In genomic region chr9:108051931-108052220, GRCm38 (mm10) we compare ENCODE assay signal across 32 mouse cellular contexts. TPM values are rescaled to one million over a fixed set of nuclear protein-coding genes. Genes with fewer than 3 reads are reported as not detected.
DNase-seq lines count a peak whose midpoint lies in the region; ATAC-seq and TF ChIP-seq lines count a peak whose summit lies in the region.
"Had no signal": no experiment of that assay in that cellular context is flagged by ENCODE, and none has a peak within 500 bp of the region (broad histone marks: within the 10 kb centered on the region; RNA-seq: fewer than 3 reads in every experiment).

No protein-coding gene starts in this region.

- no peak for ATAC-seq in liver, embryonic 13.5 days (ENCODE audit: low read depth)
- ATAC-seq in liver, embryonic 11.5 days (replicated peaks; ENCODE audit: low FRiP score) = no peak
- no peak for ATAC-seq in stomach, postnatal 0 days (ENCODE audit: low FRiP score, low TSS enrichment)
- ATAC-seq: forebrain, postnatal 0 days had no signal

- no peak for TF ChIP-seq EP300 in stomach, postnatal 0 days (optimal IDR thresholded peaks at IDR 0.05)

- no peak overlapping the region for H3K4me3 ChIP-seq in liver, embryonic 13.5 days (replicated peaks)
- no peak overlapping the region for H3K4me3 ChIP-seq in liver, embryonic 11.5 days (ENCODE audit: low read depth, low read length)
- no peak overlapping the region for H3K4me3 ChIP-seq in stomach, postnatal 0 days (ENCODE audit: low read depth, low read length)
- H3K4me3 ChIP-seq: embryonic facial prominence, embryonic 12.5 days; heart, embryonic 10.5 days; heart, embryonic 15.5 days; hindbrain, embryonic 13.5 days; kidney, embryonic 15.5 days; neural tube, embryonic 15.5 days had no signal

- no peak overlapping the region for H3K4me2 ChIP-seq in liver, embryonic 13.5 days
- H3K4me2 ChIP-seq in liver, embryonic 11.5 days = no peak overlapping the region
- no peak overlapping the region for H3K4me2 ChIP-seq in stomach, postnatal 0 days (replicated peaks; ENCODE audit: low read depth)
- H3K4me2 ChIP-seq: embryonic facial prominence, embryonic 12.5 days; heart, embryonic 15.5 days; hindbrain, embryonic 13.5 days; kidney, embryonic 15.5 days; neural tube, embryonic 15.5 days had no signal

- no peaks in the 10 kb centered on the region for H3K27me3 ChIP-seq in liver, embryonic 13.5 days
- H3K27me3 ChIP-seq in liver, embryonic 11.5 days (replicated peaks; ENCODE audit: control insufficient read depth, insufficient read depth, low read length) = no peaks in the 10 kb centered on the region
- H3K27me3 ChIP-seq in stomach, postnatal 0 days (ENCODE audit: control insufficient read depth, insufficient read depth, low read length) = no peaks in the 10 kb centered on the region
- H3K27me3 ChIP-seq: embryonic facial prominence, embryonic 12.5 days; heart, embryonic 15.5 days; hindbrain, embryonic 13.5 days; kidney, embryonic 15.5 days; neural tube, embryonic 15.5 days had no signal

- no peaks in the 10 kb centered on the region for H3K9me3 ChIP-seq in liver, embryonic 13.5 days (replicated peaks)
- H3K9me3 ChIP-seq in liver, embryonic 11.5 days (ENCODE audit: control insufficient read depth, low read length) = no peaks in the 10 kb centered on the region
- H3K9me3 ChIP-seq in stomach, postnatal 0 days (ENCODE audit: control insufficient read depth, low read length) = no peaks in the 10 kb centered on the region
- H3K9me3 ChIP-seq: embryonic facial prominence, embryonic 12.5 days; heart, embryonic 10.5 days; heart, embryonic 15.5 days; hindbrain, embryonic 13.5 days; kidney, embryonic 15.5 days; neural tube, embryonic 15.5 days had no signal

- no peak for TF ChIP-seq CTCF in stomach, postnatal 0 days (IDR thresholded peaks at IDR 0.05; ENCODE audit: low read depth)

- H3K4me1 ChIP-seq in liver, embryonic 13.5 days (replicated peaks) = peaks cover 71% of the 10 kb centered on the region
- peaks cover 37% of the 10 kb centered on the region for H3K4me1 ChIP-seq in liver, embryonic 11.5 days (replicated peaks; ENCODE audit: control insufficient read depth, insufficient read depth, low read length)
- 0 out of 2 replicates have a peak, but pooled peaks cover 4% of the 10 kb centered on the region for H3K4me1 ChIP-seq in stomach, postnatal 0 days (replicated peaks; ENCODE audit: control insufficient read depth, insufficient read depth)

- DNase-seq in cerebellum, adult 11-12 months = peak; percentile 49
- no peak for DNase-seq in cerebellum, postnatal 10 days
- DNase-seq in heart, adult 11 months = peak; percentile 93
- DNase-seq in heart, postnatal 14 days = no peak
- no peak for DNase-seq in liver, embryonic 13.5 days
- no peak for DNase-seq in liver, embryonic 11.5 days (ENCODE audit: low spot score)
- no peak for DNase-seq in stomach, postnatal 0 days (ENCODE audit: low spot score)
- DNase-seq in embryo, embryonic 9.5 days (ENCODE audit: extremely low spot score) = no peak
- DNase-seq: adrenal gland, postnatal 36 days; forebrain, postnatal 0 days; gastrocnemius, postnatal 10 days; heart, postnatal 36 days; kidney, adult 18-20 months; lung, adult 2 months; lung, postnatal 10 days; midbrain, embryonic 14.5 days; retina, postnatal 1 day; right cerebral cortex, postnatal 14 days; spleen, adult 18-20 months; thymus, adult 2 months had no signal

- peaks cover 72% of the 10 kb centered on the region for H3K36me3 ChIP-seq in liver, embryonic 13.5 days
- H3K36me3 ChIP-seq in liver, embryonic 11.5 days (ENCODE audit: control insufficient read depth, insufficient read depth, low read length) = peaks cover 33% of the 10 kb centered on the region
- H3K36me3 ChIP-seq in stomach, postnatal 0 days (ENCODE audit: control insufficient read depth, insufficient read depth, low read length) = peaks cover 11% of the 10 kb centered on the region; the same call in 1 of the 2 replicates

- intact Hi-C loops in heart, postnatal 14 days (cut with DNase I) = loop anchor here (2.0 to 5.0 kb wide), 3 partner anchors 50 to 150 kb away; partner anchors contain the start of gene Ip6k1

- WGBS in liver, embryonic 13.5 days (ENCODE audit: insufficient replicate concordance) = 85% methylated on average over 4 of the region's 4 CpGs
- WGBS in liver, embryonic 11.5 days = 82% methylated on average over 4 of the region's 4 CpGs
- WGBS in stomach, postnatal 0 days = 87% methylated on average over 4 of the region's 4 CpGs

- peak overlapping the region; percentile 1; the same call in 1 of the 2 replicates for H3K27ac ChIP-seq in liver, embryonic 13.5 days
- no peak overlapping the region for H3K27ac ChIP-seq in liver, embryonic 11.5 days (ENCODE audit: low read depth, low read length)
- H3K27ac ChIP-seq in stomach, postnatal 0 days (replicated peaks) = no peak overlapping the region
- H3K27ac ChIP-seq: embryonic facial prominence, embryonic 12.5 days; heart, embryonic 10.5 days; macrophage had no signal

- no peak overlapping the region for H3K9ac ChIP-seq in liver, embryonic 13.5 days
- H3K9ac ChIP-seq in liver, embryonic 11.5 days (ENCODE audit: low read depth, low read length) = no peak overlapping the region
- H3K9ac ChIP-seq in stomach, postnatal 0 days (ENCODE audit: low read length) = 0 out of 2 replicates have a peak overlapping the region, but pooled peaks have one; percentile 23
- H3K9ac ChIP-seq: embryonic facial prominence, embryonic 12.5 days; forebrain, postnatal 0 days; heart, embryonic 15.5 days; hindbrain, embryonic 13.5 days; kidney, embryonic 15.5 days; neural tube, embryonic 15.5 days had no signal

RNA-seq across cellular contexts. Expression of gene Amigo3, which starts 1.1 kb away (rescaled TPM):
- 1 to 10 TPM; 1.4 to 1.9 TPM for total RNA-seq in heart, postnatal 14 days (2021)
- polyA plus RNA-seq in liver, embryonic 13.5 days (2015; fragmentation: Nextera tagmentation; extraction: Ambion mirVana) = 1.2 and 1.4 TPM in 2 replicates
- 2.3 TPM in 2 replicates for polyA plus RNA-seq in liver, embryonic 11.5 days (2014; fragmentation: Nextera tagmentation; extraction: Ambion mirVana)
- polyA plus RNA-seq in stomach, postnatal 0 days (2015; fragmentation: Nextera tagmentation; extraction: Ambion mirVana) = 2.8 and 2.9 TPM in 2 replicates

RNA-seq across cellular contexts. Expression of gene Gmppb, which starts 2.8 kb away (rescaled TPM):
- total RNA-seq in heart, postnatal 14 days (2021) = 10 to 100 TPM in 1 of 2 experiments, 1 to 10 TPM in 1; 9.2 to 11.4 TPM
- 21.0 TPM in 2 replicates for polyA plus RNA-seq in liver, embryonic 13.5 days (2015; fragmentation: Nextera tagmentation; extraction: Ambion mirVana)
- 26.5 and 30.0 TPM in 2 replicates for polyA plus RNA-seq in liver, embryonic 11.5 days (2014; fragmentation: Nextera tagmentation; extraction: Ambion mirVana)
- polyA plus RNA-seq in stomach, postnatal 0 days (2015; fragmentation: Nextera tagmentation; extraction: Ambion mirVana) = 48.5 and 49.5 TPM in 2 replicates

RNA-seq across cellular contexts. Expression of gene Mst1, which starts 28.4 kb away (rescaled TPM):
- under 1 TPM in 1 of 2 experiments, not detected in 1; 0.38 TPM for total RNA-seq in heart, postnatal 14 days (2021)
- 15.5 and 18.6 TPM in 2 replicates for polyA plus RNA-seq in liver, embryonic 13.5 days (2015; fragmentation: Nextera tagmentation; extraction: Ambion mirVana)
- polyA plus RNA-seq in liver, embryonic 11.5 days (2014; fragmentation: Nextera tagmentation; extraction: Ambion mirVana) = 9.7 and 12.5 TPM in 2 replicates
- 4.4 and 4.8 TPM in 2 replicates for polyA plus RNA-seq in stomach, postnatal 0 days (2015; fragmentation: Nextera tagmentation; extraction: Ambion mirVana)
- total RNA-seq: heart, postnatal 36 days; layer of hippocampus, adult 18-20 months; layer of hippocampus, postnatal 14 days; left cerebral cortex, adult 8-10 months; left cerebral cortex, postnatal 36 days; megakaryocyte-erythroid progenitor cell, adult 5-6 weeks had no signal
- polyA plus RNA-seq: forebrain, postnatal 0 days; heart, embryonic 15.5 days; hindbrain, embryonic 13.5 days; midbrain, embryonic 14.5 days; neural tube, embryonic 15.5 days had no signal

RNA-seq across cellular contexts. Expression of gene Rnf123, which starts 31.3 kb away (rescaled TPM):
- total RNA-seq in heart, postnatal 14 days (2021) = 10 to 100 TPM; 85.3 to 92.6 TPM
- polyA plus RNA-seq in liver, embryonic 13.5 days (2015; fragmentation: Nextera tagmentation; extraction: Ambion mirVana) = 80.8 and 88.0 TPM in 2 replicates
- polyA plus RNA-seq in liver, embryonic 11.5 days (2014; fragmentation: Nextera tagmentation; extraction: Ambion mirVana) = 59.1 and 59.2 TPM in 2 replicates
- 13.8 and 15.7 TPM in 2 replicates for polyA plus RNA-seq in stomach, postnatal 0 days (2015; fragmentation: Nextera tagmentation; extraction: Ambion mirVana)

RNA-seq across cellular contexts. Expression of gene Apeh, which starts 42.5 kb away (rescaled TPM):
- total RNA-seq in heart, postnatal 14 days (2021) = 10 to 100 TPM; 36.4 to 41.8 TPM
- 176 and 195 TPM in 2 replicates for polyA plus RNA-seq in liver, embryonic 13.5 days (2015; fragmentation: Nextera tagmentation; extraction: Ambion mirVana)
- polyA plus RNA-seq in liver, embryonic 11.5 days (2014; fragmentation: Nextera tagmentation; extraction: Ambion mirVana) = 159 and 167 TPM in 2 replicates
- polyA plus RNA-seq in stomach, postnatal 0 days (2015; fragmentation: Nextera tagmentation; extraction: Ambion mirVana) = 35.4 and 38.4 TPM in 2 replicates

Comparison
In these comparisons a context has a peak if more than half of its experiments do, and no peak if none do; other contexts are left out.
1. DNase-seq: peak in cerebellum, adult 11-12 months (single experiment) and heart, adult 11 months (single experiment); none in cerebellum, postnatal 10 days (0 of 2), heart, postnatal 14 days (0 of 2), liver, embryonic 13.5 days (single experiment), liver, embryonic 11.5 days (single experiment), stomach, postnatal 0 days (single experiment) and embryo, embryonic 9.5 days (single experiment).